In the genomic region with DNA sequence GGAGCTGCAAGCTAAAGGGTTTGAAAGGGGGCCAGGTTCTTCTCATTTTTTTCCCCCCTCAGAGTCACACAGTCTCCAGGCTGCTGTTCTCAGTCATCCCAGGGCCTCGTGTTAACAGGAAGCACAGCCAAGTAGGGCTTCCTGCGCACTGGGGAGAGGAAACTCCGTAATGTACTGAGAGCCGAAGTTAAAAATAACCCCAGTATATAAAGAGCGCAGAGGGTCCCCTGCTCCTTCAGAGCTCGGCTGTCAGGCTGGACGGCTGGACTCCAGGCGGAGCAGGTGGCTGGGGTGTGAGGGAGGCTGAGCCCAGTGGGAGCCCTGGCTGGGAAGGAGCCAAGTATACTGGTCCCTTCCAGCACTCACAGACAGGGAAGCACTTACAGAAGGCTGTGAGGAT, we compare ENCODE assay signal across 9 mouse cellular contexts. TPM values are rescaled to one million over a fixed set of nuclear protein-coding genes. Genes with fewer than 3 reads are reported as not detected.
DNase-seq lines count a peak whose midpoint lies in the region; ATAC-seq and TF ChIP-seq lines count a peak whose summit lies in the region.
"Had no signal": no experiment of that assay in that cellular context is flagged by ENCODE, and none has a peak within 500 bp of the region (broad histone marks: within the 10 kb centered on the region; RNA-seq: fewer than 3 reads in every experiment).

No protein-coding gene starts in this region.

- 38% methylated on average over 8 of the region's 8 CpGs for WGBS in forebrain, postnatal 0 days
- WGBS in lung, embryonic 15.5 days = 28% methylated on average over 8 of the region's 8 CpGs

- H3K27ac ChIP-seq in MEL (ENCODE audit: control insufficient read depth, low read depth, low read length) = peak overlapping the region; percentile 52
- H3K27ac ChIP-seq in bone marrow macrophage, adult 2 months (ENCODE audit: insufficient read depth, low read depth, low read length) = peak overlapping the region; percentile 82
- peak overlapping the region; percentile 59 for H3K27ac ChIP-seq in forebrain, postnatal 0 days (ENCODE audit: low read depth, low read length)
- H3K27ac ChIP-seq in lung, embryonic 15.5 days = peak overlapping the region; percentile 81

- no peak for TF ChIP-seq POLR2A in MEL (IDR thresholded peaks at IDR 0.05; ENCODE audit: control insufficient read depth in 1 of 2, insufficient read depth in 1 of 2, low read depth in 1 of 2, low read length in 2 of 2, poor library complexity in 1 of 2)
- peak; percentile 78; the same call in 1 of the 2 replicates for TF ChIP-seq POLR2A in bone marrow macrophage, adult 2 months (IDR thresholded peaks at IDR 0.05; ENCODE audit: borderline replicate concordance, low read depth, low read length)

- peak overlapping the region; percentile 29; the same call in 1 of the 2 replicates for H3K4me2 ChIP-seq in forebrain, postnatal 0 days (ENCODE audit: low read depth)
- no peak overlapping the region for H3K4me2 ChIP-seq in lung, embryonic 15.5 days

- H3K79me2 ChIP-seq in MEL (ENCODE audit: control insufficient read depth, insufficient read depth, low read length, poor library complexity) = no peaks in the 10 kb centered on the region

- peak overlapping the region; percentile 42 for H3K9ac ChIP-seq in MEL (ENCODE audit: control insufficient read depth, low read depth, low read length, poor library complexity, severe bottlenecking)
- 0 out of 2 replicates have a peak overlapping the region, but pooled peaks have one; percentile 22 for H3K9ac ChIP-seq in forebrain, postnatal 0 days
- no peak overlapping the region for H3K9ac ChIP-seq in lung, embryonic 15.5 days

- H3K4me1 ChIP-seq in MEL (ENCODE audit: control insufficient read depth in 1 of 2, insufficient read depth in 2 of 2, low read length in 2 of 2) = peaks cover 4 to 7% of the 10 kb centered on the region in 2 experiments
- H3K4me1 ChIP-seq in bone marrow macrophage, adult 2 months (ENCODE audit: control insufficient read depth, insufficient read depth, low read length) = peaks cover 34% of the 10 kb centered on the region
- H3K4me1 ChIP-seq in forebrain, postnatal 0 days (ENCODE audit: insufficient read depth) = no peaks in the 10 kb centered on the region
- H3K4me1 ChIP-seq in lung, embryonic 15.5 days = peaks cover 10% of the 10 kb centered on the region; the same call in 1 of the 2 replicates

- ATAC-seq in forebrain, postnatal 0 days = peak; percentile 96
- ATAC-seq in lung, embryonic 15.5 days (ENCODE audit: borderline replicate concordance, extremely low read depth, low FRiP score, low TSS enrichment) = peak; percentile 90

- H3K36me3 ChIP-seq in MEL (ENCODE audit: control insufficient read depth in 1 of 2, insufficient read depth in 2 of 2, low read length in 2 of 2) = peaks cover 0 to 7% of the 10 kb centered on the region in 2 experiments; a peak in 2 of 4 replicates
- H3K36me3 ChIP-seq in forebrain, postnatal 0 days (ENCODE audit: insufficient read depth) = no peaks in the 10 kb centered on the region
- no peaks in the 10 kb centered on the region for H3K36me3 ChIP-seq in lung, embryonic 15.5 days

- no peak for TF ChIP-seq RAD21 in MEL (IDR thresholded peaks at IDR 0.05; ENCODE audit: low read depth, low read length)

- TF ChIP-seq CTCF in MEL (IDR thresholded peaks at IDR 0.05 in 2 of 3, conservative IDR thresholded peaks at IDR 0.05 in 1 of 3; ENCODE audit: control insufficient read depth in 1 of 3, insufficient read depth in 1 of 3, low read depth in 2 of 3, low read length in 3 of 3, poor library complexity in 1 of 3, severe bottlenecking in 1 of 3) = no peak
- TF ChIP-seq CTCF in bone marrow macrophage, adult 2 months (IDR thresholded peaks at IDR 0.05; ENCODE audit: low read depth, low read length) = no peak
- TF ChIP-seq CTCF in forebrain, postnatal 0 days (IDR thresholded peaks at IDR 0.05; ENCODE audit: low read depth) = no peak

- DNase-seq in MEL (ENCODE audit: low read depth, low spot score) = peak; percentile 55
- peak; percentile 74 for DNase-seq in forebrain, postnatal 0 days
- DNase-seq in heart, postnatal 25 days (ENCODE audit: low spot score) = peak; percentile 95
- peak; percentile 63 to 72 for DNase-seq in layer of hippocampus, postnatal 14 days (ENCODE audit: low spot score in 2 of 2)
- peak; percentile 65 for DNase-seq in right cerebral cortex, postnatal 14 days
- no peak for DNase-seq in retina, postnatal 1 day

- H3K27me3 ChIP-seq in MEL (ENCODE audit: control insufficient read depth in 1 of 2, insufficient read depth in 2 of 2, low read length in 2 of 2) = 0 out of 4 replicates have a peak, but pooled peaks cover 0 to 1% of the 10 kb centered on the region in 2 experiments
- H3K27me3 ChIP-seq in forebrain, postnatal 0 days (ENCODE audit: insufficient read depth, low read length) = no peaks in the 10 kb centered on the region
- no peaks in the 10 kb centered on the region for H3K27me3 ChIP-seq in lung, embryonic 15.5 days

- peak overlapping the region; percentile 25 to 26; a peak in 3 of 4 replicates for H3K4me3 ChIP-seq in MEL (ENCODE audit: control insufficient read depth in 1 of 2, insufficient read depth in 1 of 2, low read depth in 2 of 2, low read length in 2 of 2)
- peak overlapping the region; percentile 3; the same call in 1 of the 2 replicates for H3K4me3 ChIP-seq in bone marrow macrophage, adult 2 months (ENCODE audit: insufficient read depth, low read length)
- no peak overlapping the region for H3K4me3 ChIP-seq in forebrain, postnatal 0 days (ENCODE audit: low read depth, low read length)
- H3K4me3 ChIP-seq in lung, embryonic 15.5 days = no peak overlapping the region
- H3K4me3 ChIP-seq: erythroblast, embryonic 14.5 days had no signal

- no peak for TF ChIP-seq EP300 in MEL (IDR thresholded peaks at IDR 0.05; ENCODE audit: low read depth in 1 of 2, low read length in 2 of 2)

- intact Hi-C loops in heart, postnatal 25 days (cut with DNase I) = loop anchor here (1.0 to 2.0 kb wide), 2 partner anchors 25 to 27 kb away; no protein-coding TSS in a partner anchor

- H3K9me3 ChIP-seq in MEL (replicated peaks; ENCODE audit: insufficient read depth, low read length) = no peaks in the 10 kb centered on the region
- H3K9me3 ChIP-seq in forebrain, postnatal 0 days (ENCODE audit: low read length) = no peaks in the 10 kb centered on the region
- H3K9me3 ChIP-seq in lung, embryonic 15.5 days = no peaks in the 10 kb centered on the region

TF ChIP-seq in MEL, 35 proteins besides CTCF, POLR2A, EP300 and RAD21:
- no peak for TF ChIP-seq POLR2AphosphoS2 (IDR thresholded peaks at IDR 0.05; ENCODE audit: low read length)
- TF ChIP-seq SIN3A (IDR thresholded peaks at IDR 0.05; ENCODE audit: low read length) = no peak
- TF ChIP-seq TAL1 (IDR thresholded peaks at IDR 0.05; ENCODE audit: low read length) = no peak
- TF ChIP-seq MEF2A (IDR thresholded peaks at IDR 0.05; ENCODE audit: extremely low read depth, insufficient replicate concordance, low read depth, low read length, poor library complexity, severe bottlenecking) = no peak
- TF ChIP-seq TBP (IDR thresholded peaks at IDR 0.05; ENCODE audit: low read depth, low read length) = no peak

RNA-seq across cellular contexts. Expression of a gene that starts 9.4 kb away (rescaled TPM):
- 11.4 and 11.7 TPM in 2 replicates for total RNA-seq in MEL (2012; rRNA removed)
- 100 to 1,000 TPM in 1 of 2 experiments, not detected in 1; 133 TPM for polyA plus RNA-seq in MEL (2012; ENCODE audit: insufficient read depth in 1 of 2, insufficient read length in 2 of 2, low read depth in 1 of 2, low replicate concordance in 2 of 2, missing spikeins in 1 of 2)
- polyA plus RNA-seq in bone marrow macrophage, adult 2 months (2012; ENCODE audit: insufficient read depth, insufficient read length, missing spikeins) = 6.7 TPM in 1 of 2 replicates, not detected in the other
- total RNA-seq in forebrain, postnatal 0 days (2014; rRNA removed) = 4.5 and 4.7 TPM in 2 replicates
- polyA plus RNA-seq in forebrain, postnatal 0 days (2015; fragmentation: Nextera tagmentation; extraction: Ambion mirVana) = 14.9 and 15.4 TPM in 2 replicates
- 10 to 100 TPM in 1 of 2 experiments, 1 to 10 TPM in 1; 7.6 to 10.1 TPM for total RNA-seq in heart, postnatal 25 days (2021)
- total RNA-seq in layer of hippocampus, postnatal 14 days (2021) = 10 to 100 TPM in 1 of 2 experiments, 1 to 10 TPM in 1; 9.7 to 10.6 TPM
- polyA plus RNA-seq in lung, embryonic 15.5 days (2015; fragmentation: Nextera tagmentation; extraction: Ambion mirVana) = 33.1 and 33.8 TPM in 2 replicates

RNA-seq across cellular contexts. Expression of a gene that starts 23.2 kb away (rescaled TPM):
- total RNA-seq in MEL (2012; rRNA removed) = not detected in 2 replicates
- not detected for polyA plus RNA-seq in MEL (2012; ENCODE audit: insufficient read depth in 1 of 2, insufficient read length in 2 of 2, low read depth in 1 of 2, low replicate concordance in 2 of 2, missing spikeins in 1 of 2)
- polyA plus RNA-seq in bone marrow macrophage, adult 2 months (2012; ENCODE audit: insufficient read depth, insufficient read length, missing spikeins) = 34.3 and 37.1 TPM in 2 replicates
- total RNA-seq in forebrain, postnatal 0 days (2014; rRNA removed) = 3.8 and 4.0 TPM in 2 replicates
- 9.5 and 10.1 TPM in 2 replicates for polyA plus RNA-seq in forebrain, postnatal 0 days (2015; fragmentation: Nextera tagmentation; extraction: Ambion mirVana)
- 10 to 100 TPM; 48.2 to 62.5 TPM for total RNA-seq in heart, postnatal 25 days (2021)
- 10 to 100 TPM; 20.2 to 22.0 TPM for total RNA-seq in layer of hippocampus, postnatal 14 days (2021)
- polyA plus RNA-seq in lung, embryonic 15.5 days (2015; fragmentation: Nextera tagmentation; extraction: Ambion mirVana) = 13.3 and 14.0 TPM in 2 replicates

RNA-seq across cellular contexts. Expression of a gene that starts 55.9 kb away (rescaled TPM):
- 45.7 and 47.4 TPM in 2 replicates for total RNA-seq in MEL (2012; rRNA removed)
- polyA plus RNA-seq in MEL (2012; ENCODE audit: insufficient read depth in 1 of 2, insufficient read length in 2 of 2, low read depth in 1 of 2, low replicate concordance in 2 of 2, missing spikeins in 1 of 2) = 100 to 1,000 TPM in 1 of 2 experiments, not detected in 1; 117 TPM
- polyA plus RNA-seq in bone marrow macrophage, adult 2 months (2012; ENCODE audit: insufficient read depth, insufficient read length, missing spikeins) = 51.4 and 60.2 TPM in 2 replicates
- total RNA-seq in forebrain, postnatal 0 days (2014; rRNA removed) = 74.8 and 76.2 TPM in 2 replicates
- 225 and 243 TPM in 2 replicates for polyA plus RNA-seq in forebrain, postnatal 0 days (2015; fragmentation: Nextera tagmentation; extraction: Ambion mirVana)
- total RNA-seq in heart, postnatal 25 days (2021) = 10 to 100 TPM; 44.0 to 46.1 TPM
- 100 to 1,000 TPM in 1 of 2 experiments, 10 to 100 TPM in 1; 98.9 to 106 TPM for total RNA-seq in layer of hippocampus, postnatal 14 days (2021)
- polyA plus RNA-seq in lung, embryonic 15.5 days (2015; fragmentation: Nextera tagmentation; extraction: Ambion mirVana) = 103 and 106 TPM in 2 replicates

Comparison
In these comparisons a context has a peak if more than half of its experiments do, and no peak if none do; other contexts are left out.
1. H3K4me3 ChIP-seq: peak in MEL (2 of 2) and bone marrow macrophage, adult 2 months (single experiment); none in forebrain, postnatal 0 days (single experiment) and lung, embryonic 15.5 days (single experiment).
2. Peak in every context shown above with its lines, with median percentiles within 50 percentile points of each other: H3K27ac ChIP-seq.